Mouse (Mus musculus): ENCODE measurements around the gene Gm9887.

Gene Gm9887

DNA sequence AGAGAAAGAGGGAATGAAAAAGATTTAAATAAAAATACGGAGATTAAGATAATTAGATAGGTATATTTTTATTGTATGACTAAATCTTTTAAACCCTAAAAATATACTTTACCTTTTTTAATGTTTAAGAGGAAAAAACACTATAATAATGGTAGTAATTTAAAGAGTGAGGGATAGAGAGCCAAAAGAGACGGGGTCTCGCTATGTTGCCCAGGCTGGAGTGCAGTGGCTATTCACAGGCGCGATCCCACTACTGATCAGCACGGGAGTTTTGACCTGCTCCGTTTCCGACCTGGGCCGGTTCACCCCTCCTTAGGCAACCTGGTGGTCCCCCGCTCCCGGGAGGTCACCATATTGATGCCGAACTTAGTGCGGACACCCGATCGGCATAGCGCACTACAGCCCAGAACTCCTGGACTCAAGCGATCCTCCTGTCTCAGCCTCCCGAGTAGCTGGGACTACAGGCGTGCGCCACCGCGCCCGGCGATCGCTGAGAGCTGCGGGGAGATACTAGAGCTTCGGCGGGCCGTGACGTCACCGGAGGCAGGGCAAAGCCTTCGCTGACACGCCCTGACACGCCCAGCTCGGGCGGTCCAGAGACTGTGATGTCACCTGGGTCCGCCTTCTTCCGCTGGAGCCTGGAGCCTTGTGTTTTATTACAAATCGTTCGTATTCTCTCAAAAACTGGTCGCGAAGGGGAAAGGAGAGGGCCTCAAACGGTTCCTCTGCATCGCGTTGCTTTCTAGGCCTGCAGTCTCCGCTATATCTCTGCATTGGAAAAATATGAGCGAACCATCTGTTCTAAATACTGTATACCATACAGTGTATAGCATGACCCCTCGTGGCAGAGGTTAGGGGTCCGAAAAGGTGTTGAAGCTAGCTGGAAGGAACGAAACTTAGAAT is 11.0 kb downstream of the Gm9887 start:
- peak; percentile 99 to 100 for DNase-seq (ENCODE audit: low spot score in 2 of 2)

DNA sequence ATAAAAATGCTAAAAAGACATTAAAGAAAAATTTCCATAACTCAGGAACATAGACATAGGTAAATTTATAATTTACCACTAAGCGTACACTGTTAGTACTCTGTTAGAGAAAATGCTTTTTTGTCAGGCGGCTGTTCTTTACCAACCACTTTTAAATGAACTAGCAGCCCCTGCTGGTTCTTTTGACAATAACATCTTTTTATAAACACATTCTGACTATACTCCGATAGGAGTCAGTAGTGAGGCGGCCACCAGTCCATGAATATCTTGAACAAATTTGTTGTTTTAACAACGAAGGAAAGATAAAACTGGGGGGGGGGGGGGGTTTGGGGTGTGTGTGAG is 11.6 kb downstream of the Gm9887 start:
- DNase-seq (ENCODE audit: low spot score in 2 of 2), result peak; percentile 45 to 80

DNA sequence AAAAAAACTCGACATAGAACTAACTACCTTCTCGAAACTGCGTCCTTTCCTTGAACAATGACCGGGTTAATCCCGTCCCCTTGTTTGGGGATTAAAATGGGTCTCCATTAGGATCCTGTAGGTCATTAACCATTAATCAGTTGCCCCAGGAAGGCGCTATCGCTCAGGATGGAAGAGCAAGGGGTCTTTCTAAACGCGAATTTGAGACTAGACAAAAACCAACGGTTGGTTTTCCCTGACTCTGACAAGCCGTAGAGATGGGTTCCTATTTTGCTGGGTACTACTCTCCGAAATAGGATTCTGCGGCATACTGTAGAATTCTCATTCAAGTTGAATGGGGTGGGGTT is 15.0 kb downstream of the Gm9887 start:
- no peak for DNase-seq (ENCODE audit: low spot score in 2 of 2)

DNA sequence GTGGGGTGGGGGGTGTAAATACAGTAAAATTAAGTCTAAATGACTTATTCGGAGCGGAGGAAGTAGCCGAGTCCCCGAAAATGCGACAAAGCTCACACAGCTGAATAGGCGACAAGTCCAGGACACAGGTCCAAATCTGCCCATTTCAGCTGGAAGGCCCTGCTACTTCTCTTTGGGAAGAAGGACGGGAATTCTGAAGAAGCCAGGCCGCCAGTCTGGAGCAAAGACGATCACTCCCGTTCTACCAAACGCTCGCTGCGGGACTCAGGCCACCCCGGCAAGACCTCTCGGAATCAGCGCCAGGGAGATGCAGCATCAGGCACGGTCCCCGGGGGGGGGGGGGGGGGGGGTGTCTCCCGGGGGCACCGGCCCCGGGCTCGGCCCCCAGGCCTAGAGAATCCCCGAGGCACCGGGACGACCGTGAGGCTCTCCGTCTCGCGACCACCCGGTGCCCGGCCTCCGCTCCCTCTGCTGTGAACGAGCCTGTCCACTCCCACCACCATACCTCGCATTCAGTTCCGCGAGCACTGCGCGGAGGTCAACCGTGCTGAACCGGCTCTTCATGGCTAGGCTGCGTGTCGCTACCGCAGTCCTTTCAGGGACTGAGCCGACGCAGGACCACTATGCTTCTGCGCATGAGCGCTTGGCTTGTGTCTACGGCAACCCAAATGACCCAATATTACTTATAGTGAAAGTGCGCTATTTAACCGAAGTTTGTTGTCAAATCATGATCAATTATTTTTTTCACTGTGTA is 15.5 kb downstream of the Gm9887 start, which contains the start of gene Nemf:
Nemf (minus strand) TSS at position 620 of the 754 bp plus-strand sequence.
- DNase-seq (ENCODE audit: low spot score in 2 of 2), result peak; percentile 92 to 94

DNA sequence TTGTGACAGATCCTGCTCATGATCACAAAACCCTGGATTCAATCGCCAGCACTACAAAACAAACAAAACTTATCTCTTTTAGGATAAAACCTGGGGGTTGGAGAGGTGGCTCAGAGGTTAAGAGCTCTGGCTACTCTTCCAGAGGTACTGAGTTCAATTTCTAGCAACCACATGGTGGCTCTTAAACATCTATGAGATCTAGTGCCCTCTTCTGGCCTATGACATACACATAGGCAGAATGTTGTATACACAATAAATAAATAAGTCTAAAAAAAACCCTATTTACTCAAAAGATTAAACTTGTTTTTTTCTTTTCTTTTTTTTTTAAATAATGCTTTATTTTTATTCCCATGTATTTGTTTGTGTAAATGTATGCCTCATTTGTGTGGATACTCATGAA is 20.6 kb downstream of the Gm9887 start:
- no peak for DNase-seq (ENCODE audit: low spot score in 2 of 2)

DNA sequence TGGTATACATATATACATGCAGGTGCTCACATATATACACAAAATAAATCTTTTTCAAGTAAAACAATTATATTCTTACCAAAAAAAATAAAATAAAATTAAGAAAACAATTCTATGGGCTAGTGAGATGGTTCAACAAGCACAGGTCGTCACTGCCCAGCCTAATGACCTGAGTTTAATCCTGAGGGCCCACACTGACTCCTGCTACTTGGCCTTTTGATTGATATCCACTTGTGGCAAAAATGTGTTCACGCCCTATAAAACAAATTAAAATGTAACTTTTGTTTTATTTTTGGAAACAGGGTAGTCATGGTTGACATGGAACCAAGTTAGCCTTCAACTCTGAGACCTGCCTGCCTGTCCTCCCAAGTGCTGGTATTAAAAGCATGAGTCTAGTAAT is 22.3 kb downstream of the Gm9887 start:
- no peak for DNase-seq (ENCODE audit: low spot score in 2 of 2)

DNA sequence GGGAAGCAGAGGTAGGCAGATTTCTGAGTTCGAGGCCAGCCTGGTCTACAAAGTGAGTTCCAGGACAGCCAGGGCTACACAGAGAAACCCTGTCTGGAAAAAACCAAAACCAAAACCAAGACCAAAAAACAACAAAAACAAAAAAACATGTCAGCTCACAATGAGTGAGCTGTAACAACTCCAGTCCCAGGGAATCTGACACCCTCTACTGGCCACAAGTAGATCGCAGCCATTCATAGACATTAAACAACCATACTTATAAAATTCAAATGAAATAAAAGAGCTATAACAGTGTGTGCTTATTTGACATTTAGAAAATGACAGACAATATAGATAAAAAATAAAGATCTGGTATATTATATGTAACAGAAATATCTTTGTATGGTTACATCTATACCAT is 38.7 kb downstream of the Gm9887 start:
- DNase-seq (ENCODE audit: low spot score in 2 of 2), result no peak

DNA sequence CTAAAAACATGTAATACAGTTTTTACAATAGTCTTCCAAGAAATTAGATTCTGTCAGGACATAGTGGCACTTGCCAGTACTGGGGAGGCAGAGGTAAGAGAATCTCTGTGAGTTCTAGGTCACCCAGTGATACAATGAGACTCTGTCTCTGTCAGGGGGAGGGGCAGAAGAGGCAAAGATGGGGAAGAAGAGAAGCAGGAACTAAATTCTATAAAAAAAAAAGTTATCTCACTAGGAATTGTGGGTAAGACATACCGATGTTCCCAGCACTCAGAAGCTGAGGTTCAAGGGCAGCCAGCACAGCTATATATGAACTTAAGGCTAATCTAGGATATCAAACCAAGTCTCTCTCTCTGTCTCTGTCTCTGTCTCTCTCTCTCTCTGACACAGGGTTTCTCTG is 40.1 kb downstream of the Gm9887 start:
- no peak for DNase-seq (ENCODE audit: low spot score in 2 of 2)

DNA sequence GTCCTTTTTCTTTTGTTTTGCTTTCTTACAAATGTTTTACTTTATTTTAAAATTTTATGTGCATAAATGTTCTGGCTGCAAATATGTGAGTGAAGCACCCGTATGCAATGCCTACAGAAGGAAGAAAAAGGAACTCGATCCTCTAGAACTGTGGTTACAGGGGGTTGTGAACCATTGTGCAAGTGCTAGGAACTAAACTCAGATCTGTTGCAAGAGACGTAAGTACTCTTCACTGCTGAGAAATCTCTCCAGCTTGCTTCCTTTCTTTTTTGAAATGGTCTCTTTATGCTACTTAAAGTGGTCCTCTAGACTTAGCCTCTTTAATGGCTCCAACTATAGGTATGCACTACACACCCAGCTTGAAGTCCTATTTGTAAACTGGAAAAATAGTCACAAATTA is 41.1 kb downstream of the Gm9887 start:
- DNase-seq (ENCODE audit: low spot score in 2 of 2), result no peak
